Mouse (Mus musculus): ENCODE results near the gene E030018B13Rik. TPM values are rescaled to one million over a fixed set of nuclear protein-coding genes. Genes with fewer than 3 reads are reported as not detected.

The E030018B13Rik gene
- total and polyA plus RNA-seq, 3 experiments = 0.07 TPM; not detected in 2

DNA sequence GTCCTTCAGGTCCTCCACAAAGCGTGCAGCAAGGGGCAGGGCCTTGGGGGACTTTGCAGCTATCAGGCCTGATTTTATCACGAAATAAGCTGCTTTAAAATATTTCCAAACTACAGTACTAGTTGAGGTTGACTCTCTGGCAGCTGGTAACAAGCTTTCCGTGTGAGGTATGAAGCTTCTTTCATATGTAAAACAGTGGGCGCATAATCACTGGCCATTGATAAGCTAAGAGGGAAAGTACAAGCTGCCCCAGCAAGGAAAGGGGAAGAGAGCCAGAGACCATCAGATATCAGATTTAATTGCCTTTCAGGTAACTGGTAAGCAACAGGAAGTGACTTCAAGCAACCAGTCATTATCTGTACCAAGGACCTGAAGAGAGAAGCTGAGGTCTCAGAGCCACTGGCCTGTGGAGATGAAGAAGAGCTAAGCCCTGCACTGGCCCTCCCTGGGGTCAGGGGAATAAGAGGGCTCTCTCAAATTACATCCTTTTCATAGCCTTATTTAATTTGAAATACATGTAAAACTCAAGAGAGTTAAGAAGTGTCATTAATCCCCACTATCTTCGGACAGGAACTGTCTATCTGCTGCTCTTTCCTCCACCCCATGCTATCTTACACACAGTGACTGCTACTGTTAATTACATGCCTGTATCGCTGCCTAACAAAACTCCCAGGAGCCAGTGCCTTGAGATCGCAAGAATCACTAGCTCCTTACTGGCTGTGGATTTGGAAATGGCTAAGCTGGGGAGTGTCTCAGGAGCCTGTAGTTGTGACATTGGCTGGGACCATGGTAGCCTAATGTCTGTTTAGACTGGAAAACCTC, 35.6 kb downstream of the E030018B13Rik start (continued):
- no peak for TF ChIP-seq MEF2A (IDR thresholded peaks at IDR 0.05; ENCODE audit: extremely low read depth, insufficient replicate concordance, low read depth, low read length, poor library complexity, severe bottlenecking)

DNA sequence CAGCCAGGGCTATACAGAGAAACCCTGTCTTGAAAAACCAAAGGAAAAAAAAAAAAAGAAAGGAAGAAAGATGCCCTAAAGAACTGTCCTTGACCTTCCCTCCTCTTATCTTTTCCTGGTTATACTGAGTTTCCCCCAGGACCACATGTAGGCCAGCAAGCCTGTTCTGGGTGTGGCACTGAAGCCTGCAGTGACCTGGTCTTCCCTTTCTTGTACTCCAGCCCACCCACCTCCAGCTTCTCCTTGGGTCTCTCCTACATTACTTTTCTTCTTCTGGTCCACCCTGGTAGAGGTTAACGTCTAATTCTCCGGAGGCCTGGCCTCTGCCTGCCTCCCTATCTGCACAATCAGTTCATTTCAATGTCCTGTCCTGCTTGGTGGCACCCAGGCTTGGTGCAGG, 38.8 kb downstream of the E030018B13Rik start:
- peaks cover 17 to 39% of the 10 kb centered on the region in 2 experiments; a peak in 3 of 4 replicates for H3K4me1 ChIP-seq (ENCODE audit: control insufficient read depth in 1 of 2, insufficient read depth in 2 of 2, low read length in 2 of 2)
- no peaks in the 10 kb centered on the region for H3K9me3 ChIP-seq (replicated peaks; ENCODE audit: insufficient read depth, low read length)
- no peak for DNase-seq (ENCODE audit: low read depth, low spot score)
- no peak overlapping the region for H3K27ac ChIP-seq (ENCODE audit: control insufficient read depth, low read depth, low read length)
- no peaks in the 10 kb centered on the region for H3K79me2 ChIP-seq (ENCODE audit: control insufficient read depth, insufficient read depth, low read length, poor library complexity)
- H3K27me3 ChIP-seq (ENCODE audit: control insufficient read depth in 1 of 2, insufficient read depth in 2 of 2, low read length in 2 of 2) = no peaks in the 10 kb centered on the region
- no peak overlapping the region for H3K4me3 ChIP-seq (ENCODE audit: control insufficient read depth in 1 of 2, insufficient read depth in 1 of 2, low read depth in 2 of 2, low read length in 2 of 2)
- H3K36me3 ChIP-seq (ENCODE audit: control insufficient read depth in 1 of 2, insufficient read depth in 2 of 2, low read length in 2 of 2) = peaks cover 0 to 16% of the 10 kb centered on the region in 2 experiments; a peak in 2 of 4 replicates
- no peak for TF ChIP-seq NELFE (IDR thresholded peaks at IDR 0.05; ENCODE audit: low read depth, low read length)
- no peak overlapping the region for H3K9ac ChIP-seq (ENCODE audit: control insufficient read depth, low read depth, low read length, poor library complexity, severe bottlenecking)

- no peaks in the 10 kb centered on the region for H3K9me3 ChIP-seq (replicated peaks; ENCODE audit: insufficient read depth, low read length)
- no peaks in the 10 kb centered on the region for H3K27me3 ChIP-seq (ENCODE audit: control insufficient read depth in 1 of 2, insufficient read depth in 2 of 2, low read length in 2 of 2)
- no peak overlapping the region for H3K4me3 ChIP-seq (ENCODE audit: control insufficient read depth in 1 of 2, insufficient read depth in 1 of 2, low read depth in 2 of 2, low read length in 2 of 2)
- H3K36me3 ChIP-seq (ENCODE audit: control insufficient read depth in 1 of 2, insufficient read depth in 2 of 2, low read length in 2 of 2) = peaks cover 0 to 16% of the 10 kb centered on the region in 2 experiments; a peak in 2 of 4 replicates
- peak; percentile 49 for DNase-seq (ENCODE audit: low read depth, low spot score)
- TF ChIP-seq MYC (IDR thresholded peaks at IDR 0.05; ENCODE audit: low read depth, low read length) (0 out of 2 replicates have a peak, but pooled peaks have one; percentile 18), GATA1 (IDR thresholded peaks at IDR 0.05; ENCODE audit: low read depth, low read length) (peak; percentile 47; the same call in 1 of the 2 replicates), CTCF (IDR thresholded peaks at IDR 0.05 in 2 of 3, conservative IDR thresholded peaks at IDR 0.05 in 1 of 3; ENCODE audit: control insufficient read depth in 1 of 3, insufficient read depth in 1 of 3, low read depth in 2 of 3, low read length in 3 of 3, poor library complexity in 1 of 3, severe bottlenecking in 1 of 3) (no peak), TAL1 (IDR thresholded peaks at IDR 0.05; ENCODE audit: low read length) (peak; percentile 16), E2F4 (IDR thresholded peaks at IDR 0.05; ENCODE audit: borderline replicate concordance, low read depth, low read length) (no peak), TCF12 (IDR thresholded peaks at IDR 0.05; ENCODE audit: low read depth, low read length) (peak; percentile 30; the same call in 1 of the 2 replicates), MAX (IDR thresholded peaks at IDR 0.05; ENCODE audit: low read length) (no peak), ZNF384 (IDR thresholded peaks at IDR 0.05; ENCODE audit: low read depth, low read length) (no peak), ETS1 (IDR thresholded peaks at IDR 0.05; ENCODE audit: low read depth, low read length) (0 out of 2 replicates have a peak, but pooled peaks have one; percentile 11), SMC3 (IDR thresholded peaks at IDR 0.05; ENCODE audit: low read depth, low read length) (no peak), EP300 (IDR thresholded peaks at IDR 0.05; ENCODE audit: low read depth in 1 of 2, low read length in 2 of 2) (peak in 1 of 2 experiments; percentile 43; a peak in 3 of 4 replicates), MXI1 (IDR thresholded peaks at IDR 0.05; ENCODE audit: low read depth, low read length) (no peak), JUND (IDR thresholded peaks at IDR 0.05; ENCODE audit: low read depth, low read length) (no peak), SIN3A (IDR thresholded peaks at IDR 0.05; ENCODE audit: low read length) (no peak)
- no peaks in the 10 kb centered on the region for H3K79me2 ChIP-seq (ENCODE audit: control insufficient read depth, insufficient read depth, low read length, poor library complexity)
- H3K27ac ChIP-seq (ENCODE audit: control insufficient read depth, low read depth, low read length) = no peak overlapping the region
- H3K9ac ChIP-seq (ENCODE audit: control insufficient read depth, low read depth, low read length, poor library complexity, severe bottlenecking) = no peak overlapping the region
- H3K4me1 ChIP-seq (ENCODE audit: control insufficient read depth in 1 of 2, insufficient read depth in 2 of 2, low read length in 2 of 2) = peaks cover 17 to 36% of the 10 kb centered on the region in 2 experiments; a peak in 3 of 4 replicates
These were observed 39.6 kb downstream of the E030018B13Rik start for GRCm38 (mm10) chr7:63956138-63956823.

Data from MEL (cell line).